Mouse (Mus musculus): ENCODE results near the gene Nemf. TPM values are rescaled to one million over a fixed set of nuclear protein-coding genes. Genes with fewer than 3 reads are reported as not detected.

Nemf gene
- total RNA-seq, 4 experiments from 2014 or later: 43.7 to 46.5 (median 45.8) TPM

Small RNA genes lying within 50 kb of the gene (microRNA-seq; reads per million reads assigned to microRNA genes)
- gene Gm47299 (0 reads per million in 2 experiments), gene Gm47305 (0 reads per million in 2 experiments)

Other genes starting within 250 kb of the Nemf start
- gene Rps29, start 198.0 kb downstream of the Nemf start, total RNA-seq (2022): 1,000 to 10,000 TPM; 1,202 to 1,440 (median 1,306) TPM
- gene Lrr1, start 188.4 kb downstream of the Nemf start, total RNA-seq (2022): not detected
- gene Rpl36al, start 173.1 kb downstream of the Nemf start, total RNA-seq (2022): 100 to 1,000 TPM; 175 to 204 (median 181) TPM
- gene Mgat2, start 173.0 kb downstream of the Nemf start, total RNA-seq (2022): 10 to 100 TPM; 27.6 to 29.7 (median 28.7) TPM
- 1 to 10 TPM; 4.7 to 5.8 (median 5.3) TPM for gene Gm49383, start 160.1 kb downstream of the Nemf start, total RNA-seq (2022)
- 1 to 10 TPM; 1.3 to 1.7 (median 1.5) TPM for gene Dnaaf2, start 158.7 kb downstream of the Nemf start, total RNA-seq (2022)
- gene Gm49384, start 152.9 kb downstream of the Nemf start, total RNA-seq (2022): 1 to 10 TPM; 2.9 to 5.0 (median 4.1) TPM
- gene Pole2, start 129.0 kb downstream of the Nemf start, total RNA-seq (2022): under 1 TPM; 0.18 to 0.63 (median 0.32) TPM
- gene Klhdc1, start 116.0 kb downstream of the Nemf start, total RNA-seq (2022): 10 to 100 TPM; 21.8 to 23.6 (median 22.9) TPM
- 100 to 1,000 TPM; 126 to 141 (median 133) TPM for gene Klhdc2, start 60.5 kb downstream of the Nemf start, total RNA-seq (2022)
- gene Arf6, start 15.0 kb upstream of the Nemf start, total RNA-seq (2022): 10 to 100 TPM; 53.1 to 59.5 (median 56.7) TPM
- 1 to 10 TPM in 1 of 4 experiments, under 1 TPM in 1, not detected in 2; 0.87 to 1.6 TPM for gene Gm9887, start 15.3 kb upstream of the Nemf start, total RNA-seq (2022)
- gene Vcpkmt, start 225.9 kb upstream of the Nemf start, total RNA-seq (2022): 10 to 100 TPM; 19.5 to 23.6 (median 22.3) TPM

All from left cerebral cortex, adult 8-10 months (tissue).